Mouse (Mus musculus): ENCODE data around the gene Map3k4. TPM values are rescaled to one million over a fixed set of nuclear protein-coding genes. Genes with fewer than 3 reads are reported as not detected.

Gene Map3k4
- total and polyA plus RNA-seq, 2 experiments from 2014 or later: 37.1 to 47.9 TPM

- no peak for TF ChIP-seq CTCF (IDR thresholded peaks at IDR 0.05)
- H3K4me3 ChIP-seq (ENCODE audit: low read depth, low read length): no peak overlapping the region
- H3K27me3 ChIP-seq (ENCODE audit: insufficient read depth, low read length): no peaks in the 10 kb centered on the region
- DNase-seq (ENCODE audit: low spot score): no peak
- no peak overlapping the region for H3K27ac ChIP-seq (ENCODE audit: low read depth, low read length)
- H3K36me3 ChIP-seq (ENCODE audit: insufficient read depth, low read length): peaks cover 33% of the 10 kb centered on the region; the same call in 1 of the 2 replicates
- H3K9ac ChIP-seq (replicated peaks; ENCODE audit: low read length, poor library complexity, severe bottlenecking): no peak overlapping the region
- 92% methylated on average over 11 of the region's 11 CpGs for WGBS
- no peaks in the 10 kb centered on the region for H3K4me1 ChIP-seq (ENCODE audit: insufficient read depth, low read length)
- no peak for ATAC-seq (ENCODE audit: low FRiP score)
- no peak overlapping the region for H3K4me2 ChIP-seq (ENCODE audit: low read depth, low read length, poor library complexity, severe bottlenecking)
- no peaks in the 10 kb centered on the region for H3K9me3 ChIP-seq (ENCODE audit: low read length)
These were observed 106.7 kb downstream of the Map3k4 start for GRCm38 (mm10) chr17:12211890-12212289.

DNA sequence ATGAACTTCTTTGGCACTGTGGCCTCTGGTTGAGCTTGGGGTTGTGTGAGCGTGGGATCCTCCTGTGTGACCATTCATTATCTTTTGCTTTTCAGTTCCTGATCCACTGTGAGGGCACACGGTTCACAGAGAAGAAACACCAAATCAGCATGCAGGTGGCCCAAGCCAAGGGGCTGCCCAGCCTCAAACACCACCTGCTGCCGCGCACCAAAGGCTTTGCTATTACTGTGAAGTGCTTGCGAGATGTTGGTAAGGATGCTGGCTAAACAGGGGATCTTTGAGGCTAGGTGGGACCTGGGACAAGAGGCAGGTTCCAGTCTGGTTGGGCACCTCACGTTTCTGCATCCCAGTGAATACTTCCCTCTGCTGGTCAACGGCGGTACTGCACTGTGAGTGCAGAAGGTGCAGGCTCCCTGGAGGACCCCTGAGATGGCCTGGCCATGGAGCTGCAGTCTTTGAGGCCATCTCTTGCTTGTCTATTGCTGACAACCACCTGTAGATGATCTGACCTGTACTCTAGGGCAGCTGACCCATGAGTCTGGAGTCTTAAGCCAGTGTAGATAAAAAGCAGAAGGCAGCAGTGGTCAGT lies 108.0 kb downstream of the Map3k4 start:
- Histone ChIP-seq H3K27me3 (ENCODE audit: insufficient read depth, low read length) (no peaks in the 10 kb centered on the region), H3K4me2 (ENCODE audit: low read depth, low read length, poor library complexity, severe bottlenecking) (no peak overlapping the region), H3K36me3 (ENCODE audit: insufficient read depth, low read length) (peaks cover 22% of the 10 kb centered on the region; the same call in 1 of the 2 replicates), H3K27ac (ENCODE audit: low read depth, low read length) (no peak overlapping the region), H3K4me1 (ENCODE audit: insufficient read depth, low read length) (no peaks in the 10 kb centered on the region), H3K9ac (replicated peaks; ENCODE audit: low read length, poor library complexity, severe bottlenecking) (no peak overlapping the region), H3K9me3 (ENCODE audit: low read length) (no peaks in the 10 kb centered on the region), H3K4me3 (ENCODE audit: low read depth, low read length) (no peak overlapping the region)
- TF ChIP-seq CTCF (IDR thresholded peaks at IDR 0.05): peak; percentile 98
- ATAC-seq (ENCODE audit: low FRiP score): peak; percentile 25
- 39% methylated on average over 8 of the region's 8 CpGs for WGBS
- peak; percentile 80 for DNase-seq (ENCODE audit: low spot score)

GRCm38 (mm10) chr17:12209481-12209880 lies 109.1 kb downstream of the Map3k4 start:
- no peak for TF ChIP-seq CTCF (IDR thresholded peaks at IDR 0.05)
- no peak overlapping the region for H3K9ac ChIP-seq (replicated peaks; ENCODE audit: low read length, poor library complexity, severe bottlenecking)
- H3K9me3 ChIP-seq (ENCODE audit: low read length): no peaks in the 10 kb centered on the region
- ATAC-seq (ENCODE audit: low FRiP score) (no peak), DNase-seq (ENCODE audit: low spot score) (no peak)
- no peak overlapping the region for H3K27ac ChIP-seq (ENCODE audit: low read depth, low read length)
- H3K4me1 ChIP-seq (ENCODE audit: insufficient read depth, low read length): no peaks in the 10 kb centered on the region
- H3K36me3 ChIP-seq (ENCODE audit: insufficient read depth, low read length): peaks cover 11% of the 10 kb centered on the region; the same call in 1 of the 2 replicates
- WGBS: 93% methylated on average over 4 of the region's 4 CpGs
- H3K4me2 ChIP-seq (ENCODE audit: low read depth, low read length, poor library complexity, severe bottlenecking): no peak overlapping the region
- no peaks in the 10 kb centered on the region for H3K27me3 ChIP-seq (ENCODE audit: insufficient read depth, low read length)
- no peak overlapping the region for H3K4me3 ChIP-seq (ENCODE audit: low read depth, low read length)

GRCm38 (mm10) chr17:12207022-12207548 lies 111.5 kb downstream of the Map3k4 start:
- TF ChIP-seq CTCF (IDR thresholded peaks at IDR 0.05): no peak
- H3K36me3 ChIP-seq (ENCODE audit: insufficient read depth, low read length): peaks cover 8% of the 10 kb centered on the region; the same call in 1 of the 2 replicates
- H3K4me3 ChIP-seq (ENCODE audit: low read depth, low read length): no peak overlapping the region
- WGBS: 13% methylated on average over 1 of the region's 1 CpGs
- no peaks in the 10 kb centered on the region for H3K9me3 ChIP-seq (ENCODE audit: low read length)
- H3K27me3 ChIP-seq (ENCODE audit: insufficient read depth, low read length): no peaks in the 10 kb centered on the region
- ATAC-seq (ENCODE audit: low FRiP score): no peak
- DNase-seq (ENCODE audit: low spot score): peak; percentile 19
- H3K9ac ChIP-seq (replicated peaks; ENCODE audit: low read length, poor library complexity, severe bottlenecking): no peak overlapping the region
- no peak overlapping the region for H3K4me2 ChIP-seq (ENCODE audit: low read depth, low read length, poor library complexity, severe bottlenecking)
- no peak overlapping the region for H3K27ac ChIP-seq (ENCODE audit: low read depth, low read length)
- H3K4me1 ChIP-seq (ENCODE audit: insufficient read depth, low read length): no peaks in the 10 kb centered on the region

GRCm38 (mm10) chr17:12206248-12206647 lies 112.3 kb downstream of the Map3k4 start:
- Histone ChIP-seq H3K9ac (replicated peaks; ENCODE audit: low read length, poor library complexity, severe bottlenecking) (no peak overlapping the region), H3K36me3 (ENCODE audit: insufficient read depth, low read length) (peaks cover 6% of the 10 kb centered on the region; the same call in 1 of the 2 replicates), H3K9me3 (ENCODE audit: low read length) (no peaks in the 10 kb centered on the region), H3K4me3 (ENCODE audit: low read depth, low read length) (no peak overlapping the region), H3K4me1 (ENCODE audit: insufficient read depth, low read length) (no peaks in the 10 kb centered on the region), H3K4me2 (ENCODE audit: low read depth, low read length, poor library complexity, severe bottlenecking) (no peak overlapping the region), H3K27ac (ENCODE audit: low read depth, low read length) (no peak overlapping the region; the same call in 1 of the 2 replicates), H3K27me3 (ENCODE audit: insufficient read depth, low read length) (no peaks in the 10 kb centered on the region)
- DNase-seq (ENCODE audit: low spot score) (no peak), ATAC-seq (ENCODE audit: low FRiP score) (no peak)
- TF ChIP-seq CTCF (IDR thresholded peaks at IDR 0.05): no peak
- 53% methylated on average over 3 of the region's 3 CpGs for WGBS

DNA sequence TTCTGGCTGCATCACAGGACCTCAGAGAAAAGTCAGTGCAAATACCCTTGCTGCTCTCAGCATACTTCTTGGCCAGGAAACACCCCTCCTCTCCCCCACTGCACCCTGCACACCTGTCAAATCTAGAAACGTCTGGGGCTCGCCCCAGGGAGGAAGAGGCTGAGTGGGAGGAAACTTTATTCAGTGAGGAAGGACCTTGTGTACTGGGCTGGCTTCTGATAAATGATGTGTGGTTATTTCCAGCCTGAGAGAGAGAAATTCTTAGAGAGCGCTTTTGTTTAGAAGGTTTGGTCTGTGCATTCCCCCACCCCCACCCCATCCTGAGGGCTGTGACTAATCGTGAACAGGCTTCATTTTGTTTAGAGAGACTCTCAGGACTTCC lies 112.9 kb downstream of the Map3k4 start:
- 35% methylated on average over 4 of the region's 4 CpGs for WGBS
- Histone ChIP-seq H3K27me3 (ENCODE audit: insufficient read depth, low read length) (no peaks in the 10 kb centered on the region), H3K9ac (replicated peaks; ENCODE audit: low read length, poor library complexity, severe bottlenecking) (no peak overlapping the region), H3K27ac (ENCODE audit: low read depth, low read length) (no peak overlapping the region), H3K4me3 (ENCODE audit: low read depth, low read length) (no peak overlapping the region), H3K4me2 (ENCODE audit: low read depth, low read length, poor library complexity, severe bottlenecking) (no peak overlapping the region), H3K9me3 (ENCODE audit: low read length) (no peaks in the 10 kb centered on the region), H3K36me3 (ENCODE audit: insufficient read depth, low read length) (0 out of 2 replicates have a peak, but pooled peaks cover 3% of the 10 kb centered on the region), H3K4me1 (ENCODE audit: insufficient read depth, low read length) (no peaks in the 10 kb centered on the region)
- ATAC-seq (ENCODE audit: low FRiP score): peak; percentile 5; the same call in 1 of the 2 replicates
- TF ChIP-seq CTCF (IDR thresholded peaks at IDR 0.05): no peak
- DNase-seq (ENCODE audit: low spot score): peak; percentile 15

All from midbrain, postnatal 0 days (tissue).